Mouse (Mus musculus): Measurements from ENCODE around the gene Pygo2.

Gene Pygo2

GRCm38 (mm10) chr3:89393605-89394004 lies 36.4 kb upstream of the Pygo2 start:
- peak; percentile 100 for DNase-seq

- DNase-seq: peak; percentile 94
Observed at GRCm38 (mm10) chr3:89394006-89394893, 35.8 kb upstream of the Pygo2 start, which contains the start of gene Zbtb7b. Gene Zbtb7b, minus strand, starts transcription at chr3:89394776.

- peak; percentile 92 for DNase-seq
Observed at GRCm38 (mm10) chr3:89394894-89395256, 35.1 kb upstream of the Pygo2 start.

- peak; percentile 76 for DNase-seq
Observed at GRCm38 (mm10) chr3:89395419-89395805, 34.6 kb upstream of the Pygo2 start.

GRCm38 (mm10) chr3:89395806-89396653 lies 34.0 kb upstream of the Pygo2 start:
- DNase-seq: peak; percentile 80

- no peak for DNase-seq
Observed at GRCm38 (mm10) chr3:89396654-89397005, 33.4 kb upstream of the Pygo2 start.

GRCm38 (mm10) chr3:89401329-89401728 lies 28.7 kb upstream of the Pygo2 start:
- no peak for DNase-seq

- no peak for DNase-seq
Observed at GRCm38 (mm10) chr3:89402693-89403092, 27.3 kb upstream of the Pygo2 start, which contains the start of gene Lenep. Gene Lenep, minus strand, starts transcription at chr3:89402793.

GRCm38 (mm10) chr3:89406887-89407286 lies 23.1 kb upstream of the Pygo2 start:
- DNase-seq: no peak

GRCm38 (mm10) chr3:89408448-89408847 lies 21.6 kb upstream of the Pygo2 start:
- DNase-seq: no peak

- DNase-seq: no peak
Observed at GRCm38 (mm10) chr3:89409701-89410100, 20.3 kb upstream of the Pygo2 start.

GRCm38 (mm10) chr3:89410864-89411263 lies 19.1 kb upstream of the Pygo2 start:
- DNase-seq: no peak

- peak; percentile 100 for DNase-seq
Observed at GRCm38 (mm10) chr3:89411490-89412393, 18.3 kb upstream of the Pygo2 start, which contains the start of gene Flad1. Gene Flad1, minus strand, starts transcription at chr3:89411870.

GRCm38 (mm10) chr3:89416158-89416557 lies 13.9 kb upstream of the Pygo2 start:
- no peak for DNase-seq

GRCm38 (mm10) chr3:89417131-89417530 lies 12.9 kb upstream of the Pygo2 start:
- DNase-seq: no peak

- no peak for DNase-seq
Observed at GRCm38 (mm10) chr3:89417840-89418169, 12.2 kb upstream of the Pygo2 start.

- peak; percentile 94 for DNase-seq
Observed at GRCm38 (mm10) chr3:89418170-89418860, 11.7 kb upstream of the Pygo2 start, which contains the start of the genes Cks1b and Shc1. Gene Cks1b, minus strand, starts transcription at chr3:89418383. Gene Shc1, plus strand, starts transcription at chr3:89418443.

- DNase-seq: peak; percentile 58
Observed at GRCm38 (mm10) chr3:89418861-89419250, 11.2 kb upstream of the Pygo2 start.

GRCm38 (mm10) chr3:89419571-89419970 lies 10.4 kb upstream of the Pygo2 start:
- DNase-seq: no peak

GRCm38 (mm10) chr3:89419981-89420380 lies 10.0 kb upstream of the Pygo2 start:
- DNase-seq: no peak

- DNase-seq: no peak
Observed at GRCm38 (mm10) chr3:89420421-89420820, 9.6 kb upstream of the Pygo2 start.
